Mouse (Mus musculus): ENCODE results near the gene Pard3b. TPM values are rescaled to one million over a fixed set of nuclear protein-coding genes. Genes with fewer than 3 reads are reported as not detected.

The Pard3b gene
- polyA plus RNA-seq, 1 experiment: 0.12 TPM

- H3K27ac ChIP-seq (ENCODE audit: insufficient read depth, low read depth, low read length): peak overlapping the region; percentile 54; the same call in 1 of the 2 replicates
- no peak for TF ChIP-seq POLR2A (IDR thresholded peaks at IDR 0.05; ENCODE audit: borderline replicate concordance, low read depth, low read length)
- TF ChIP-seq CTCF (IDR thresholded peaks at IDR 0.05; ENCODE audit: low read depth, low read length): no peak
These were observed 605.8 kb downstream of the Pard3b start for GRCm38 (mm10) chr1:62244191-62244984.

GRCm38 (mm10) chr1:62252432-62252831, 613.8 kb downstream of the Pard3b start:
- Histone ChIP-seq H3K4me3 (ENCODE audit: insufficient read depth, low read length) (no peak overlapping the region), H3K4me1 (ENCODE audit: control insufficient read depth, insufficient read depth, low read length) (no peaks in the 10 kb centered on the region), H3K27ac (ENCODE audit: insufficient read depth, low read depth, low read length) (no peak overlapping the region)
- no peak for TF ChIP-seq CTCF (IDR thresholded peaks at IDR 0.05; ENCODE audit: low read depth, low read length)
- no peak for TF ChIP-seq POLR2A (IDR thresholded peaks at IDR 0.05; ENCODE audit: borderline replicate concordance, low read depth, low read length)

More at GRCm38 (mm10) chr1:62244191-62244984, 605.8 kb downstream of the Pard3b start:
- H3K4me1 ChIP-seq (ENCODE audit: control insufficient read depth, insufficient read depth, low read length): peaks cover 17% of the 10 kb centered on the region
- no peak overlapping the region for H3K4me3 ChIP-seq (ENCODE audit: insufficient read depth, low read length)

GRCm38 (mm10) chr1:62254316-62254715, 615.7 kb downstream of the Pard3b start:
- TF ChIP-seq CTCF (IDR thresholded peaks at IDR 0.05; ENCODE audit: low read depth, low read length): no peak
- TF ChIP-seq POLR2A (IDR thresholded peaks at IDR 0.05; ENCODE audit: borderline replicate concordance, low read depth, low read length): no peak
- Histone ChIP-seq H3K4me3 (ENCODE audit: insufficient read depth, low read length) (no peak overlapping the region), H3K4me1 (ENCODE audit: control insufficient read depth, insufficient read depth, low read length) (no peaks in the 10 kb centered on the region), H3K27ac (ENCODE audit: insufficient read depth, low read depth, low read length) (no peak overlapping the region)

- Histone ChIP-seq H3K4me3 (ENCODE audit: insufficient read depth, low read length) (no peak overlapping the region), H3K4me1 (ENCODE audit: control insufficient read depth, insufficient read depth, low read length) (no peaks in the 10 kb centered on the region), H3K27ac (ENCODE audit: insufficient read depth, low read depth, low read length) (no peak overlapping the region)
- TF ChIP-seq CTCF (IDR thresholded peaks at IDR 0.05; ENCODE audit: low read depth, low read length) (no peak), POLR2A (IDR thresholded peaks at IDR 0.05; ENCODE audit: borderline replicate concordance, low read depth, low read length) (no peak)
These were observed 616.3 kb downstream of the Pard3b start for GRCm38 (mm10) chr1:62254888-62255287.

- H3K4me1 ChIP-seq (ENCODE audit: control insufficient read depth, insufficient read depth, low read length): no peaks in the 10 kb centered on the region
- TF ChIP-seq POLR2A (IDR thresholded peaks at IDR 0.05; ENCODE audit: borderline replicate concordance, low read depth, low read length) (no peak), CTCF (IDR thresholded peaks at IDR 0.05; ENCODE audit: low read depth, low read length) (no peak)
- no peak overlapping the region for H3K4me3 ChIP-seq (ENCODE audit: insufficient read depth, low read length)
- no peak overlapping the region for H3K27ac ChIP-seq (ENCODE audit: insufficient read depth, low read depth, low read length)
These were observed 637.8 kb downstream of the Pard3b start for GRCm38 (mm10) chr1:62276466-62276865.

GRCm38 (mm10) chr1:62278586-62278985, 640.0 kb downstream of the Pard3b start:
- no peak for TF ChIP-seq POLR2A (IDR thresholded peaks at IDR 0.05; ENCODE audit: borderline replicate concordance, low read depth, low read length)
- Histone ChIP-seq H3K4me3 (ENCODE audit: insufficient read depth, low read length) (no peak overlapping the region), H3K4me1 (ENCODE audit: control insufficient read depth, insufficient read depth, low read length) (peaks cover 8% of the 10 kb centered on the region), H3K27ac (ENCODE audit: insufficient read depth, low read depth, low read length) (no peak overlapping the region)

GRCm38 (mm10) chr1:62280586-62280985, 642.0 kb downstream of the Pard3b start:
- H3K27ac ChIP-seq (ENCODE audit: insufficient read depth, low read depth, low read length): no peak overlapping the region
- H3K4me3 ChIP-seq (ENCODE audit: insufficient read depth, low read length): no peak overlapping the region
- TF ChIP-seq CTCF (IDR thresholded peaks at IDR 0.05; ENCODE audit: low read depth, low read length) (no peak), POLR2A (IDR thresholded peaks at IDR 0.05; ENCODE audit: borderline replicate concordance, low read depth, low read length) (no peak)
- peaks cover 13% of the 10 kb centered on the region for H3K4me1 ChIP-seq (ENCODE audit: control insufficient read depth, insufficient read depth, low read length)

GRCm38 (mm10) chr1:62282835-62283234, 644.2 kb downstream of the Pard3b start:
- no peak for TF ChIP-seq POLR2A (IDR thresholded peaks at IDR 0.05; ENCODE audit: borderline replicate concordance, low read depth, low read length)
- no peak for TF ChIP-seq CTCF (IDR thresholded peaks at IDR 0.05; ENCODE audit: low read depth, low read length)
- peaks cover 13% of the 10 kb centered on the region for H3K4me1 ChIP-seq (ENCODE audit: control insufficient read depth, insufficient read depth, low read length)
- no peak overlapping the region for H3K27ac ChIP-seq (ENCODE audit: insufficient read depth, low read depth, low read length)
- no peak overlapping the region for H3K4me3 ChIP-seq (ENCODE audit: insufficient read depth, low read length)

- no peak for TF ChIP-seq CTCF (IDR thresholded peaks at IDR 0.05; ENCODE audit: low read depth, low read length)
- no peak for TF ChIP-seq POLR2A (IDR thresholded peaks at IDR 0.05; ENCODE audit: borderline replicate concordance, low read depth, low read length)
- H3K4me1 ChIP-seq (ENCODE audit: control insufficient read depth, insufficient read depth, low read length): peaks cover 13% of the 10 kb centered on the region
- H3K4me3 ChIP-seq (ENCODE audit: insufficient read depth, low read length): no peak overlapping the region
- no peak overlapping the region for H3K27ac ChIP-seq (ENCODE audit: insufficient read depth, low read depth, low read length)
These were observed 645.0 kb downstream of the Pard3b start for GRCm38 (mm10) chr1:62283624-62284023.

GRCm38 (mm10) chr1:62309376-62309775, 670.8 kb downstream of the Pard3b start:
- no peak overlapping the region for H3K4me3 ChIP-seq (ENCODE audit: insufficient read depth, low read length)
- no peak overlapping the region for H3K27ac ChIP-seq (ENCODE audit: insufficient read depth, low read depth, low read length)
- H3K4me1 ChIP-seq (ENCODE audit: control insufficient read depth, insufficient read depth, low read length): peaks cover 6% of the 10 kb centered on the region
- TF ChIP-seq POLR2A (IDR thresholded peaks at IDR 0.05; ENCODE audit: borderline replicate concordance, low read depth, low read length) (no peak), CTCF (IDR thresholded peaks at IDR 0.05; ENCODE audit: low read depth, low read length) (no peak)

All from bone marrow macrophage, adult 2 months (primary cell).